Mouse (Mus musculus) hindbrain, embryonic 13.5 days (tissue): ENCODE measurements at regions not wholly inside any gene's neighbourhood (a gene's known extent, or its start where the extent isn't known, plus 50 kb on each side); places are given as distances from the start of the nearest gene placed in this dataset.
A peak's percentile ranks its signal among the peaks of the same experiment; 100 is the strongest.

ENCODE experiments used
- ATAC-seq: fragments of 200-750 bp; cut with Nextera tagmentation; 2 replicates; pipeline ENCODE4 v1.8.0; 2017; ENCODE audit warnings: moderate TSS enrichment; ENCODE audit not compliant: low FRiP score
- H3K27ac ChIP-seq: fragments of 300-500 bp; sonication (generic); 2 replicates; pipeline ENCODE4 v1.5.1; 2015; ENCODE audit warnings: inconsistent platforms, mild to moderate bottlenecking, moderate library complexity
- H3K27me3 ChIP-seq: fragments of 300-500 bp; sonication (generic); 2 replicates; pipeline ENCODE4 v1.6.1; 2015; ENCODE audit warnings: mild to moderate bottlenecking, inconsistent platforms
- H3K36me3 ChIP-seq: fragments of 300-500 bp; sonication (generic); 2 replicates; pipeline ENCODE4 v1.6.1; 2015; ENCODE audit warnings: mild to moderate bottlenecking, inconsistent platforms
- H3K4me1 ChIP-seq: fragments of 300-500 bp; sonication (generic); replicated peaks from 2 replicates; pipeline ENCODE4 v1.6.1; 2015; ENCODE audit warnings: inconsistent platforms
- H3K4me2 ChIP-seq: fragments of 300-500 bp; sonication (generic); 2 replicates; pipeline ENCODE4 v1.6.1; 2015; ENCODE audit warnings: inconsistent platforms, mild to moderate bottlenecking, moderate library complexity
- H3K4me3 ChIP-seq: fragments of 300-500 bp; sonication (generic); 2 replicates; pipeline ENCODE4 v1.5.1; 2015; ENCODE audit warnings: mild to moderate bottlenecking, inconsistent platforms
- H3K9ac ChIP-seq: fragments of 300-500 bp; sonication (generic); 2 replicates; pipeline ENCODE4 v1.6.1; 2015; ENCODE audit warnings: mild to moderate bottlenecking, inconsistent platforms
- H3K9me3 ChIP-seq: fragments of 300-500 bp; sonication (generic); 2 replicates; pipeline ENCODE4 v1.6.1; 2016; ENCODE audit warnings: inconsistent platforms
- WGBS: fragments of 180-500 bp; shearing (Covaris S2); methylation state at CpG from one replicate; pipeline ENCODE4 v1.1.7; 2015; 5-methylcytosine and 5-hydroxymethylcytosine counted together

DNA sequence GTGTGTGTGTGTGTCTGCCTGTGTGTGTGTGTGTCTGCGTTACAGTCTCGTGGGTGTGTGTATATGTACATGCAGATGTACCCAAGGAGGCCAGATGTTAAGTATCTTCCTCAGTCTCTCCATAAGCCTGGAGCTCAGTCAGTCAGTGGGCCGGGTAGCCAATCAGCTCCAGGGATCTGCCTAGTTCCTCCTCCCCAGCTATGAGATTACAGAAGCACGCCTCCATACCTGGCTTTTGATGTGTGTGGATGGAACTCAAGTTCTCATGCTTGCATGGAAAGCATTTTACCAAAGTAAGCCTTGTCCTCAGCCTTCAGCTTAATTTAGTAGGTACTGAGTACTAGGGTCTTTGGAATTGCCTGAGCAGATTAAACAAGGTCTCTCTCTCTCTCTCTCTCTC lies 91.0 kb upstream of the Cadm1 start:
- Histone ChIP-seq H3K4me3 (no peak overlapping the region), H3K4me1 (peaks cover 21% of the 10 kb centered on the region), H3K36me3 (no peaks in the 10 kb centered on the region), H3K4me2 (no peak overlapping the region), H3K9ac (no peak overlapping the region), H3K27me3 (0 out of 2 replicates have a peak, but pooled peaks cover 2% of the 10 kb centered on the region), H3K27ac (no peak overlapping the region), H3K9me3 (no peaks in the 10 kb centered on the region)
- WGBS, result 69% methylated on average over 4 of the region's 4 CpGs
- ATAC-seq, result no peak

- no peaks in the 10 kb centered on the region for H3K9me3 ChIP-seq
- H3K4me1 ChIP-seq, result peaks cover 21% of the 10 kb centered on the region
- no peaks in the 10 kb centered on the region for H3K36me3 ChIP-seq
- H3K9ac ChIP-seq, result 0 out of 2 replicates have a peak overlapping the region, but pooled peaks have one; percentile 31
- H3K4me3 ChIP-seq, result peak overlapping the region; percentile 12
- 0 out of 2 replicates have a peak, but pooled peaks have one; percentile 43 for ATAC-seq
- no peak overlapping the region for H3K27ac ChIP-seq
- H3K27me3 ChIP-seq, result 0 out of 2 replicates have a peak, but pooled peaks cover 2% of the 10 kb centered on the region
- 25% methylated on average over 11 of the region's 11 CpGs for WGBS
- H3K4me2 ChIP-seq, result peak overlapping the region; percentile 46
Observed at GRCm38 (mm10) chr9:47439506-47439905, 90.5 kb upstream of the Cadm1 start.

DNA sequence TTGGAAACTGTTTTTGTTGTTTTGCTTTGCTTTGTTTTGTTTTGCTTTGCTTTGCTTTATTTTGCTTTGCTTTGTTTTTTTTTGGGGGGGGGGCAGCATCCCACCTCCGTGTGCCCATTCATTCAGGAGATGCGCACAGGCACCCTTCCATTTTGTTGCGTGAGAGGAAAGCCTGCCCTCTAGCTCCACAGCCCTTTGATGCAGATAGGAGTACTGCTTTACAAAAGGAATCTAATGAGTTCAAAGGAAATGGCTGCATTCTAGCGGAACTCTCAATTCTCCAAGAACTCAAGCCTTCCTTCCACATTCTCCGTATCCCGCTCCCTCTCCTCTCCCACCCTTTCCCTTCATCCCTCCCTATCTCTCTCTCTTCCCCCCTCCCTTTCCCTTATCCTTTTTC lies 89.8 kb upstream of the Cadm1 start:
- Histone ChIP-seq H3K36me3 (no peaks in the 10 kb centered on the region), H3K4me3 (no peak overlapping the region), H3K27ac (no peak overlapping the region), H3K9me3 (no peaks in the 10 kb centered on the region), H3K4me2 (peak overlapping the region; percentile 46), H3K27me3 (0 out of 2 replicates have a peak, but pooled peaks cover 2% of the 10 kb centered on the region), H3K4me1 (peaks cover 18% of the 10 kb centered on the region), H3K9ac (0 out of 2 replicates have a peak overlapping the region, but pooled peaks have one; percentile 31)
- ATAC-seq, result no peak
- 11% methylated on average over 6 of the region's 6 CpGs for WGBS

- Histone ChIP-seq H3K4me3 (no peak overlapping the region), H3K4me2 (no peak overlapping the region), H3K9ac (no peak overlapping the region), H3K27ac (no peak overlapping the region), H3K9me3 (no peaks in the 10 kb centered on the region), H3K27me3 (0 out of 2 replicates have a peak, but pooled peaks cover 2% of the 10 kb centered on the region), H3K4me1 (peaks cover 13% of the 10 kb centered on the region), H3K36me3 (no peaks in the 10 kb centered on the region)
- no peak for ATAC-seq
- 86% methylated on average over 8 of the region's 8 CpGs for WGBS
Observed at GRCm38 (mm10) chr9:47441155-47441554, 88.8 kb upstream of the Cadm1 start.

DNA sequence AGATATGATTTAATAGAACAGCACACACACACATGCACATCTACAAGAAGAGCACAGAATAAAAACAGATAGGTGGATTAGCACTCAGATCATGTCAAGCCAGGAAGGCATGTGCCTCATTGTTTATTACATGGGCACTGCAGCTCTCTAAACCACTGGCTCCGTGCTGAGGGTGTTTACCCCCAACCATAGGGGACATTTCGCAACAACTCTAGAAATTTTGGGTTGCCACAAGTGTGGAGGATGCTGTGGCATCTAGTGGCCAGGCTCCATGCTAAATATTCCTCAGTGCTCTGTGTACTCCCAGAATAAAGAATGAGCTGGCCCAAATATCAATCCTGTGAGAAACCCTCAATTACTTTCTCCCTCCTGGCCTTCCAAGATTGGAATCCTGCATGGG lies 85.8 kb upstream of the Cadm1 start:
- no peak for ATAC-seq
- H3K9me3 ChIP-seq, result no peaks in the 10 kb centered on the region
- 0 out of 2 replicates have a peak, but pooled peaks cover 2% of the 10 kb centered on the region for H3K27me3 ChIP-seq
- peaks cover 13% of the 10 kb centered on the region for H3K4me1 ChIP-seq
- H3K27ac ChIP-seq, result no peak overlapping the region
- H3K36me3 ChIP-seq, result no peaks in the 10 kb centered on the region
- H3K4me2 ChIP-seq, result no peak overlapping the region
- H3K9ac ChIP-seq, result no peak overlapping the region
- 87% methylated on average over 2 of the region's 2 CpGs for WGBS
- no peak overlapping the region for H3K4me3 ChIP-seq

DNA sequence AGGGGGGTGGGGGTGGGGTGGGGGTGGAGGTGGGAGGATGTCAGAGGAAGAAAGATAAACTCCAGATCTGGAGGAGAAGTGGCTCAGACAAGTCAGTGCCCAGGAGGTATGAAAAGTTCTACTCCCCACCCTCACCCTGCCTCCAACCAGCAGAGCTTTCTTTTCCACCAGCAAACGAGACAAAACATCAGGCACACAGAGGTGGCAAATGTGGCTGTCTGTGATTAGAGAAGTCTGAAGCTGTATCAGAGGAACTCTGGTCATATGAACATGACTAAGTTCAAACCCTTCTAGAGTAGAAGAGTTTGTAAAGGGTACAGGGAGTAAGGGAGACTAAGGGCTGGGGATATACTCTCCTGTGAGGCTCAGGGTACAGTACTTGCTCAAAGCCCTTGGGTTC lies 85.2 kb upstream of the Cadm1 start:
- 57% methylated on average over 1 of the region's 1 CpGs for WGBS
- Histone ChIP-seq H3K4me3 (no peak overlapping the region), H3K36me3 (no peaks in the 10 kb centered on the region), H3K27me3 (0 out of 2 replicates have a peak, but pooled peaks cover 2% of the 10 kb centered on the region), H3K9me3 (no peaks in the 10 kb centered on the region), H3K4me1 (peaks cover 9% of the 10 kb centered on the region), H3K4me2 (no peak overlapping the region), H3K9ac (no peak overlapping the region), H3K27ac (no peak overlapping the region)
- ATAC-seq, result no peak

GRCm38 (mm10) chr9:47445332-47445731 lies 84.6 kb upstream of the Cadm1 start:
- 71% methylated on average over 6 of the region's 6 CpGs for WGBS
- peaks cover 3% of the 10 kb centered on the region; the same call in 1 of the 2 replicates for H3K4me1 ChIP-seq
- H3K4me2 ChIP-seq, result no peak overlapping the region
- H3K27ac ChIP-seq, result no peak overlapping the region
- no peak overlapping the region for H3K4me3 ChIP-seq
- ATAC-seq, result no peak
- H3K9me3 ChIP-seq, result no peaks in the 10 kb centered on the region
- H3K9ac ChIP-seq, result no peak overlapping the region
- H3K36me3 ChIP-seq, result no peaks in the 10 kb centered on the region
- H3K27me3 ChIP-seq, result 0 out of 2 replicates have a peak, but pooled peaks cover 2% of the 10 kb centered on the region

DNA sequence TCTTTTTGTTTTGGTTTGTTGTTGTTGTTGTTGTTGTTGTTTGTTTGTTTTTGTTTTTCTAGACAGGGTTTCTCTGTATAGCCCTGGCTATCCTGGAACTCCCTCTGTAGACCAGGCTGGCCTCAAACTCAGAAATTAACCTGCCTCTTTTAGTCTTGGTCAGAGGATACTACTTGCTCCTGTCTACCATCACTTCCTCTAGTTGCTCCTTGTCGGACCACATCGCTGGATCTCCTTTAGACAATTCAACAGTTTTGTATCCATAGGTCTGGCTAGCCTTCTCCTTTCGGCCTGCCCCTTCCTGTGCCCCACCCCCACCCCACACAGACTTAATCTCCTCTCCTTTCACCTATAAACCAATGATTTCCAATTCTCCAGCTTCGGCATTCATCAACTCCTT lies 77.2 kb upstream of the Cadm1 start:
- H3K27me3 ChIP-seq, result no peaks in the 10 kb centered on the region
- no peaks in the 10 kb centered on the region for H3K36me3 ChIP-seq
- WGBS, result 75% methylated on average over 4 of the region's 4 CpGs
- no peak overlapping the region for H3K27ac ChIP-seq
- H3K9me3 ChIP-seq, result no peaks in the 10 kb centered on the region
- H3K4me1 ChIP-seq, result no peaks in the 10 kb centered on the region
- H3K4me3 ChIP-seq, result no peak overlapping the region
- no peak overlapping the region for H3K4me2 ChIP-seq
- H3K9ac ChIP-seq, result no peak overlapping the region
- no peak for ATAC-seq

DNA sequence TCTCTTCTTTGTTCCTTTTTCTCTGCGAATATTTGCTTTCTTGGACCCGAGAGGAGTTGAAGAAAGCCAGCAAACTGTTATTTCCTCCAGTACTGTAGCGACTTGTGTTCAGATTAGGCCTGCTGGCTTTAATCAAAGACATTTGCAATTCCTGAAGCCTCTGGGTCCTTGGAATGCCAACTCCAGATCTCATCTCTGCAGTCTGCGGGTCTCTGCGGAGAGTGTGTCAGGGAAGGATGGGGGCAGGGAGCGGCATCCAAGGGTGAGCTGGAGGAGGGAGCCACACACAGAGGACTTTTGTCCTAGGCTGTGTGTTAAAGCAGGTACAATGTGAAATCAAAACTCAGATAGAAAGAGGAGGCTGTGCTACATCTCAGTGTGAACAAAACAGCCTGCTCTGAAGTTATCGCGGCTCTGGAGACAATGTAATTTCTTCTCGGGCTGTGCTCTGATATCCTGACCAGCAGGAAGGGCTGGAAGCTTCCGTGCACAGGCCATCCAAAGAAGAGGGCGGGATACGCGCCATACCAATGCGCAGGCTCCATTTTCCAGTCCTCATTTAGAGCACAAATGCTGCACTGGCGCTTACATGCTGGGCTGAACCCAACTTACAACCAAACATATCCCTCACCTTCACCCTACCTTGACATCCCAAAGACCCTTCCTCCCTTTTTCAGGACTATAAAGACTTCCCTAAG lies 71.1 kb upstream of the Cadm1 start:
- H3K4me3 ChIP-seq, result no peak overlapping the region
- no peaks in the 10 kb centered on the region for H3K9me3 ChIP-seq
- no peaks in the 10 kb centered on the region for H3K36me3 ChIP-seq
- WGBS, result 55% methylated on average over 15 of the region's 15 CpGs
- no peak overlapping the region for H3K27ac ChIP-seq
- no peak overlapping the region for H3K4me2 ChIP-seq
- no peak for ATAC-seq
- peaks cover 4% of the 10 kb centered on the region; the same call in 1 of the 2 replicates for H3K27me3 ChIP-seq
- peaks cover 10% of the 10 kb centered on the region; the same call in 1 of the 2 replicates for H3K4me1 ChIP-seq
- H3K9ac ChIP-seq, result no peak overlapping the region

- peaks cover 10% of the 10 kb centered on the region; the same call in 1 of the 2 replicates for H3K4me1 ChIP-seq
- no peak for ATAC-seq
- 83% methylated on average over 8 of the region's 8 CpGs for WGBS
- H3K4me3 ChIP-seq, result no peak overlapping the region
- no peaks in the 10 kb centered on the region for H3K36me3 ChIP-seq
- H3K4me2 ChIP-seq, result no peak overlapping the region
- no peaks in the 10 kb centered on the region for H3K9me3 ChIP-seq
- H3K27me3 ChIP-seq, result peaks cover 4% of the 10 kb centered on the region; the same call in 1 of the 2 replicates
- no peak overlapping the region for H3K27ac ChIP-seq
- no peak overlapping the region for H3K9ac ChIP-seq
Observed at GRCm38 (mm10) chr9:47459461-47460049, 70.4 kb upstream of the Cadm1 start.

GRCm38 (mm10) chr9:47460241-47460640 lies 69.7 kb upstream of the Cadm1 start:
- Histone ChIP-seq H3K4me3 (no peak overlapping the region), H3K9me3 (no peaks in the 10 kb centered on the region), H3K27me3 (peaks cover 4% of the 10 kb centered on the region; the same call in 1 of the 2 replicates), H3K9ac (no peak overlapping the region), H3K27ac (no peak overlapping the region), H3K4me2 (no peak overlapping the region), H3K36me3 (no peaks in the 10 kb centered on the region), H3K4me1 (peaks cover 10% of the 10 kb centered on the region; the same call in 1 of the 2 replicates)
- WGBS, result 77% methylated on average over 15 of the region's 15 CpGs
- ATAC-seq, result no peak

GRCm38 (mm10) chr9:47461915-47462314 lies 68.1 kb upstream of the Cadm1 start:
- Histone ChIP-seq H3K4me2 (no peak overlapping the region), H3K4me1 (peaks cover 10% of the 10 kb centered on the region; the same call in 1 of the 2 replicates), H3K9me3 (no peaks in the 10 kb centered on the region), H3K9ac (no peak overlapping the region), H3K4me3 (no peak overlapping the region), H3K36me3 (no peaks in the 10 kb centered on the region), H3K27me3 (peaks cover 4% of the 10 kb centered on the region; the same call in 1 of the 2 replicates), H3K27ac (no peak overlapping the region)
- 84% methylated on average over 3 of the region's 3 CpGs for WGBS
- ATAC-seq, result no peak
